Mouse (Mus musculus) natural killer cell, adult 2 months (primary cell): Measurements from ENCODE around the gene Ap2b1.

Source experiments
- DNase-seq, 2 experiments: peaks; one replicate each; pipeline ENCODE4 v3.0.0; 2022; ENCODE audit warnings: low spot score in 2 of 2

Ap2b1 gene

GRCm38 (mm10) chr11:83397626-83398025 lies 98.8 kb downstream of the Ap2b1 start:
- no peak for DNase-seq

DNA sequence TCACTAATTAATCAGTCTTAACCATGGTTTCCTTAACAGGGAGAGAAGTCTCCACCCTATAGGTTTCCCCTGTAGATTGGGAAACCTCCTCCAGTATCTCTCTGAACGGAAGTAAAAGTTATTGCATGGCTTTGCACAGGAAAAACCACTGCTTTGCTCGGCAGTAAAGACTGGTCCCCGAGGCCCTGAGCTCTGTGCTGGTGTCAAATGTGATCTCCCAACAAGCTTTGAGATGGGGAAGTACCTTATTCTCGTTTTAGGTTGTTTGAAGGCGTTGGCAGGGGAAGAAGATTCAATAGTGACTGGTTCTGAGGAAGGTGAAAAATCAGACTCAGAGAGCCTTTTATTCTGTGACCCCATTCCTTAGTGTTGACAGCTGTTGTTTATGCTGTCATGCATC lies 99.9 kb downstream of the Ap2b1 start:
- DNase-seq, result no peak

DNA sequence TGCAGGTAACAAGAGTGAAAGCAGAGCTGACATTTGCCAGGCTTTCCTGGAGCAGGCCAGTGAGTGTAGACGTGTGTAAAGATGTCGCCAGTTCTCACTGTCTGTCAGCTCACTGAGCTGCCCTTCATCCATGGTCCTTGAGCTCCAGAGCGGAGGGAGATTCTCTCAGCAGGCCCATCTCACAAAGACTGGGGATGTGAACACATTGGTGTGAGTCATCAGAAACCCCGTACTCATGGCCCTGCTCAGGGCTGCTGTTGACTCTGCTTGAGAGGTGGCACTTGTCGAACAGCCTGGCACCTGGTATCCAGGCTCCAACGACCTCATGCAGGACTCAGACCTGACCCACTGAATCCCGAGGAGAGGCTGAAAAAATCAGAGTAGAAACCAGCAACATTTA lies 105.0 kb downstream of the Ap2b1 start:
- no peak for DNase-seq

GRCm38 (mm10) chr11:83406391-83406790 lies 107.6 kb downstream of the Ap2b1 start:
- DNase-seq, result no peak

DNA sequence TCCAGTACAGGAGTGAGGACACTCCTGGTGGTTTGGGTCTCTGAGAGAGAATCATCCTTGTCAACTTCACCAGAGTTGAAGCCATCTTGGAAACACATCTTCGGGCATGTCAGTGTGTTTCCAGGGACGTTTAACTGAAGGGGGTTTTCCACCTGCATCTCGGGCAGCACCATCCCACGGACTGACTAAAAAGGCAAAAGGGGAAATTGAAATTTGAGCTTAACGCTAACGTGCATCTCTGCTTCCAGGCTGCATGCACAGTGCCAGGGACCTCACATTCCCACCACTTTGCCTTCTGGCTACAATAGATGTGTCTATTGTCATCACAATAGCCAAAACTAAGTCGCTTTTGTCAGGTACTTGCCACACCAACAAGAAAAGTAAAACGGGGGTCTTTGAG lies 109.4 kb downstream of the Ap2b1 start:
- DNase-seq, result no peak

DNA sequence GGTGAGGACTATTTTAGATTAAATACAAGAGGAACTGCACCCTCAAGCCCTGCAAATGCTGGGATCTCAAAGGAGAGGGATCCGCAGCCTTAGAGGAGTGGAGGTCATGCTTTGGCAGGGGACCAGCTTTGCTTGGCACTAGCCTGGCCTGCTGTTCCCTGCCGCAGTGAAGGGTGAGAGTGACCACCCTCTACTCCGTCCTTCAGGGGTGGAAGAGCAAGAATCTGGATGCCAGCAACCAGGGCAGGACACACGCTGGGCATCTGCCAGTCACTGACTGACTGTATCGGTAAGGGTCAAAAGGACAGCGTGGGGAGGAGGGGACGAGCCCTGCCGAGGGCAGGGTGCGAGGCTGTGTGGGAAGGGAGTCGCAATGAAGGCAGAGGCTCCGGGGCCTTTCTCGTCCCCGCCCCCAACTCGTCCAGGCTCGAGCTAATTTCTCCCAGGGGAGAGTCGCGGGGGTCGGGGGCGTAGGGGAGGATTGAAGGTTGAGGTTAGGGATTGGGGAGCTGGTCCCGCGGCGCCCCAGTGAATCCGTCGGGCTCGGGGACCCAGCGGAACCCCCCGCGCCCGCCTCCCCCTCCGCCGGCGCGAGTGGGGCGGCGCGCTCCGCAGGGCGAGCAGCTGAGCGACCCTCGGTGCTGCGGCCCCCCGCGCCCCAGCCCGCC lies 110.4 kb downstream of the Ap2b1 start, which contains the start of gene Rasl10b:
Gene Rasl10b, plus strand, starts transcription at position 51 of the 668 bp plus-strand sequence.
- DNase-seq, result no peak

DNA sequence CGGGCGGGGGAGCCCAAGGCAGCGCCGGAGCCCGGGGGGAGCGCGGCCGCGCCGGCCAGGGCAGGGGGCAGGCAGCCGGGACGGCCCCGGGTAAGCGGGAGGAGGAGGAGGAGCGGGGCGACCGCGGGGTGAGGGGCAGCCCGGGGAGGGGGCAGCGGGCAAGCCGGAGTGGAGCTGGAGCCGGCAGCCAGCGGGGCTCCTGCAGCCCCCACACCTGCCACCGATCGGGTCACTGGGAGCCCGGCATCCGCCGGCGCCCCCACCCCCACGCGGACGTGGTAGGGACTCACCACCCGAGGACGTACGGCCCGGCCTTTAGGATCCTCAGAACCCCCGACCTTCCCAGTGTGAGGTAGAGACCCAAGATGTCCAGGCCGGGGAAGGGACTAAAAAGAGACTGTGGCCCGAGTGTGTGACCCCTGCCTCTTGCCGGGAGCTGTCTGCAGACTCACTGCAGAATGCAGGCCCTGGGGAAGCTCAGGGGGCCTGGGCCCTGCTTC lies 111.0 kb downstream of the Ap2b1 start:
- no peak for DNase-seq

- DNase-seq, result no peak
These were observed 111.7 kb downstream of the Ap2b1 start for GRCm38 (mm10) chr11:83410510-83410909.

GRCm38 (mm10) chr11:83417080-83417479 lies 118.3 kb downstream of the Ap2b1 start:
- DNase-seq, result peak in 1 of 2 experiments; percentile 31

DNA sequence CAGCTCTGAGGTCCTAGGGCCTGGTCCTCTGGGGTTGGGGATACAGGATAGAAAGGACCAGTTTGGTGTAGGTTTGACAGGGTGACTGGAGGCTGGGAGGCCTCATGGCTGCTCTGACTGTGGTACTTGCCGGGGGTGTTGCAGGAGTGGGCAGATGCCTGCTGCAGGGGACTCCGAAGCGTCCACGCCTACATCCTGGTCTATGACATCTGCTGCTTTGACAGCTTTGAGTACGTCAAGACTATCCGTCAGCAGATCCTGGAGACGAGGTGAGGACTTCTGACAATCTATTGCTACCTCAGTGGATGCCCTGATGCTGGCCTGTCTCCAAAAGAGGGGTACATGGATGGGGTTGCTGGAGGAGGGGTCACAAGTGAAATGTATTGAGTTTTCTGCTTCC lies 118.9 kb downstream of the Ap2b1 start:
- no peak for DNase-seq

DNA sequence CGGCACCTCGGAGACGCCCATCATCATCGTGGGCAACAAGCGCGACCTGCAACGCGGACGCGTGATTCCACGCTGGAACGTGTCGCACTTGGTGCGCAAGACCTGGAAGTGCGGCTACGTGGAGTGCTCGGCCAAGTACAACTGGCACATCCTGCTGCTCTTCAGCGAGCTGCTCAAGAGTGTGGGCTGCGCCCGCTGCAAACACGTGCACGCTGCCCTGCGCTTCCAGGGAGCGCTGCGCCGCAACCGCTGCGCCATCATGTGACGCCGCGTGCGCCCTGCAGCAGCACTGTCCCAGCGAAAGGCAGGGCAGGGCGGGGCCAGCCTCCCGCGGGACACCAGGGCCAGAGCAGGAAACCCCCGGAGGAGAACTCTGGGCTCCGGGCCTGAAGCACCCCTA lies 119.7 kb downstream of the Ap2b1 start:
- no peak for DNase-seq

GRCm38 (mm10) chr11:83420338-83420737 lies 121.5 kb downstream of the Ap2b1 start:
- DNase-seq, result no peak

DNA sequence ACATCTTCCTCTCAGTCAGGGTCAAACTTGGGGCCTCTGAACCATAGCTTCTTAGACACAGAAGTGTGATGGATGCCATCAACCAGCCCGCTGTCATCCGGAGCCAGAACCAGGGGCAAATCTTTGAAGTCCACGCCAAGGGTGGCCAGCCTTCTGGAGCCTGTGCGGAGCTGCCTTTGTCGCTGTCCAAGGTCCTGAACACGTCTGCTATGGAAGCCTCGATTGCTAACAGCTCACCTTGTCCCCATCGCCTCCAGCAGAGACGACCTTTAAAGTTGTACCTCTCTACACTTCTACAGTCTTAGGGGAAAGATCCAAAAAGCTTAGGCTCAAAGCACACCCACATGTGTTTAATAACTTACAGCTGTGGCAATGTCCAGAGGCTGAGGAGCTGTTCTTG lies 122.5 kb downstream of the Ap2b1 start:
- DNase-seq, result peak; percentile 40 to 50

- peak; percentile 56 to 72 for DNase-seq
These were observed 125.9 kb downstream of the Ap2b1 start for GRCm38 (mm10) chr11:83424681-83425080.

- DNase-seq, result no peak
These were observed 128.1 kb downstream of the Ap2b1 start for GRCm38 (mm10) chr11:83426964-83427363.

GRCm38 (mm10) chr11:83429355-83429754 lies 130.5 kb downstream of the Ap2b1 start, which contains the start of gene Gas2l2:
Gas2l2 (minus strand) TSS chr11:83429455.
- DNase-seq, result no peak

- no peak for DNase-seq
These were observed 133.7 kb downstream of the Ap2b1 start for GRCm38 (mm10) chr11:83432533-83432932.

- DNase-seq, result no peak
These were observed 138.6 kb downstream of the Ap2b1 start, which contains the start of gene 1700020L24Rik for GRCm38 (mm10) chr11:83437377-83437776. 1700020L24Rik (plus strand) TSS chr11:83437677.

DNA sequence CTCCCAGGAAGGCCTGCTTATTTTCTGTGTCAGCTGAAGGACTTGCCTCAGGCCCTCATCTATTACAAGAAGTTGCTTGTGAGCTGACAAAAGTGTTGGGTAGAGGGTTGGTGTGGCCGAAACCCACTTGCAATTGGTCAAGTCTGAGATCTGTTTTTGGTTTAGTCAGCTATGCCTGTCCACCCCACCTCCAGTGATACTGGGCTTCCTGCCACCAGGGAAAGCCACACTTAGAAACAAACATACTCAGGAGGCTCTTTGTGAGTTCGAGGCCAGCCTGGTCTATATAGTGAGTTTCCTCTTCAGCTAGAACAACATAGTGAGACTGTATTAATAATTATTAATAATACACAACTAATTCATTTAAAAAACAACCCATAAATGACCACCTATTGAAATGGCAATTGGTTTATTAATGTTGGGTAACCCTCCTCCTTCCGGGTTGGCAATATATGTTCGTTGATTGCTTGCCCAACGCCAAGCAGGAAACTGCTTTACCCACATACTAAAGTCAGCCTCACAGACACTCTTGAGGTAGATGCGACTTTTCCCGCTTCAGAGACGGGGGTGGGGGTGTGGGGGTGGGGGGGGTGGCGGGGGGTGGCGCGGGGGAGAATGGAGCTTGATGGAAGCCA lies 140.7 kb downstream of the Ap2b1 start:
- DNase-seq, result peak in 1 of 2 experiments; percentile 14

- peak; percentile 85 to 88 for DNase-seq
These were observed 141.5 kb downstream of the Ap2b1 start for GRCm38 (mm10) chr11:83440081-83441064.

GRCm38 (mm10) chr11:83441235-83441634 lies 142.4 kb downstream of the Ap2b1 start:
- no peak for DNase-seq
